In the genomic region with DNA sequence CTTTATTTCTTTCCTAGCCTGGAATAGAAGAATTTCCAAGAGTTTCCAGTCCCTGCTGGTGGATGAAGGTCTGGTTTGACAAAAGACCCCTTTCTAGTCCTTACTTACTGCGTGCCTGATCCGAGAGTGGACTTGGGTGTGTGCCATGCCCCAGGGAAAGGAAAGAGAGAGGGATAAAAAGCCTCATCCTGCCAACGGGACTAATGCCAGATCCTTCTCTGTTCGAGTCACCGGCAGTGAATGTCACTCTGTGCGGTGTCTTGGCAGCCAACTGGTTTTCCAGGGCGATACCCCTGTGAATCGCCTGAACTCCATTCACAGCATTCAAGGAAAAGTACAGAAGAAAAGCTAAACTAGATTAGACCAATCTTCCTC, we compare ENCODE assay signal across 8 mouse cellular contexts. TPM values are rescaled to one million over a fixed set of nuclear protein-coding genes. Genes with fewer than 3 reads are reported as not detected.
DNase-seq lines count a peak whose midpoint lies in the region; ATAC-seq lines count a peak whose summit lies in the region.

No protein-coding gene starts in this region.

- peaks cover 38% of the 10 kb centered on the region for H3K27me3 ChIP-seq in forebrain, embryonic 10.5 days (ENCODE audit: poor library complexity, severe bottlenecking)
- H3K27me3 ChIP-seq in hindbrain, embryonic 11.5 days (ENCODE audit: control insufficient read depth, insufficient read depth, low read length): no peaks in the 10 kb centered on the region
- 0 out of 2 replicates have a peak, but pooled peaks cover 4% of the 10 kb centered on the region for H3K27me3 ChIP-seq in midbrain, embryonic 15.5 days (replicated peaks)

- peak overlapping the region; percentile 70 for H3K27ac ChIP-seq in forebrain, embryonic 10.5 days
- 0 out of 2 replicates have a peak overlapping the region, but pooled peaks have one; percentile 2 for H3K27ac ChIP-seq in hindbrain, embryonic 11.5 days (ENCODE audit: low read depth, low read length)
- peak overlapping the region; percentile 79 for H3K27ac ChIP-seq in midbrain, embryonic 15.5 days

- H3K4me3 ChIP-seq in forebrain, embryonic 10.5 days: peak overlapping the region; percentile 36
- H3K4me3 ChIP-seq in hindbrain, embryonic 11.5 days (ENCODE audit: low read depth, low read length): no peak overlapping the region
- H3K4me3 ChIP-seq in midbrain, embryonic 15.5 days: peak overlapping the region; percentile 19

- peaks cover 51% of the 10 kb centered on the region for H3K4me1 ChIP-seq in forebrain, embryonic 10.5 days
- H3K4me1 ChIP-seq in hindbrain, embryonic 11.5 days (replicated peaks; ENCODE audit: control insufficient read depth, insufficient read depth, low read length): 0 out of 2 replicates have a peak, but pooled peaks cover 2% of the 10 kb centered on the region
- peaks cover 18% of the 10 kb centered on the region for H3K4me1 ChIP-seq in midbrain, embryonic 15.5 days

- H3K9ac ChIP-seq in hindbrain, embryonic 11.5 days (ENCODE audit: low read depth, low read length): no peak overlapping the region
- no peak overlapping the region for H3K9ac ChIP-seq in midbrain, embryonic 15.5 days

- WGBS in forebrain, embryonic 10.5 days: 11% methylated on average over 8 of the region's 8 CpGs
- WGBS in hindbrain, embryonic 11.5 days: 46% methylated on average over 8 of the region's 8 CpGs
- 16% methylated on average over 8 of the region's 8 CpGs for WGBS in midbrain, embryonic 15.5 days

- ATAC-seq in hindbrain, embryonic 11.5 days (ENCODE audit: low FRiP score): no peak; the same call in none of the 2 replicates
- ATAC-seq in midbrain, embryonic 15.5 days (replicated peaks): peak; percentile 81

- peak; percentile 51 for DNase-seq in 3134 (ENCODE audit: extremely low read depth, insufficient read length, low spot score)
- peak; percentile 81 for DNase-seq in adrenal gland, postnatal 14 days
- peak; percentile 30 for DNase-seq in forebrain, embryonic 10.5 days (ENCODE audit: extremely low spot score, low spot score)
- DNase-seq in hindbrain, embryonic 11.5 days (ENCODE audit: low spot score): peak; percentile 27
- peak; percentile 49 to 54 for DNase-seq in layer of hippocampus, adult 8-10 months (ENCODE audit: low spot score in 2 of 2)
- DNase-seq in ovary, postnatal 10 days (ENCODE audit: low spot score): no peak
- DNase-seq in urinary bladder, adult 18-20 months (ENCODE audit: low spot score in 2 of 2): no peak

- no peaks in the 10 kb centered on the region for H3K9me3 ChIP-seq in forebrain, embryonic 10.5 days
- no peaks in the 10 kb centered on the region for H3K9me3 ChIP-seq in hindbrain, embryonic 11.5 days (ENCODE audit: control insufficient read depth, low read length)
- no peaks in the 10 kb centered on the region for H3K9me3 ChIP-seq in midbrain, embryonic 15.5 days

- H3K4me2 ChIP-seq in hindbrain, embryonic 11.5 days (replicated peaks; ENCODE audit: low read depth, low read length): 0 out of 2 replicates have a peak overlapping the region, but pooled peaks have one; percentile 22
- peak overlapping the region; percentile 40 for H3K4me2 ChIP-seq in midbrain, embryonic 15.5 days

- H3K36me3 ChIP-seq in forebrain, embryonic 10.5 days (replicated peaks): no peaks in the 10 kb centered on the region
- H3K36me3 ChIP-seq in hindbrain, embryonic 11.5 days (ENCODE audit: control insufficient read depth, insufficient read depth, low read length): no peaks in the 10 kb centered on the region
- no peaks in the 10 kb centered on the region for H3K36me3 ChIP-seq in midbrain, embryonic 15.5 days (replicated peaks)

RNA-seq across cellular contexts. Expression of a gene that starts 19.7 kb away (rescaled TPM):
- total RNA-seq in adrenal gland, postnatal 14 days (2021): 3.1 and 4.1 TPM in 2 replicates
- 2.2 TPM in 2 replicates for polyA plus RNA-seq in forebrain, embryonic 10.5 days (2016; fragmentation: Nextera tagmentation; extraction: Ambion mirVana)
- polyA plus RNA-seq in hindbrain, embryonic 11.5 days (2014; fragmentation: Nextera tagmentation; extraction: Ambion mirVana): 9.3 and 10.9 TPM in 2 replicates
- 10 to 100 TPM; 37.9 to 43.5 (median 40.1) TPM for total RNA-seq in layer of hippocampus, adult 8-10 months (2022)
- polyA plus RNA-seq in midbrain, embryonic 15.5 days (2015; fragmentation: Nextera tagmentation; extraction: Ambion mirVana): 11.2 and 12.4 TPM in 2 replicates

Comparison
In these comparisons a context has a peak if more than half of its experiments do, and no peak if none do; other contexts are left out.
1. DNase-seq: peak in 3134 (single experiment), adrenal gland, postnatal 14 days (single experiment), forebrain, embryonic 10.5 days (single experiment), hindbrain, embryonic 11.5 days (single experiment) and layer of hippocampus, adult 8-10 months (2 of 2); none in ovary, postnatal 10 days (single experiment) and urinary bladder, adult 18-20 months (0 of 2).
2. H3K27ac ChIP-seq: peak in every context shown above with its lines; median percentile 79 in midbrain, embryonic 15.5 days; 70 in forebrain, embryonic 10.5 days; 2 in hindbrain, embryonic 11.5 days.